Mouse (Mus musculus) liver, embryonic 14.5 days (tissue): ENCODE data around the gene Ap1s1.

Source experiments
- CTCF ChIP-seq: IDR thresholded peaks from 2 replicates; pipeline ENCODE4 v1.5.1; 2016; ENCODE audit warnings: antibody characterized with exemption, low read depth, control low read depth
- EP300 ChIP-seq: IDR thresholded peaks from 2 replicates; pipeline ENCODE4 v1.6.1; 2016; ENCODE audit warnings: antibody characterized with exemption, low read depth

DNA sequence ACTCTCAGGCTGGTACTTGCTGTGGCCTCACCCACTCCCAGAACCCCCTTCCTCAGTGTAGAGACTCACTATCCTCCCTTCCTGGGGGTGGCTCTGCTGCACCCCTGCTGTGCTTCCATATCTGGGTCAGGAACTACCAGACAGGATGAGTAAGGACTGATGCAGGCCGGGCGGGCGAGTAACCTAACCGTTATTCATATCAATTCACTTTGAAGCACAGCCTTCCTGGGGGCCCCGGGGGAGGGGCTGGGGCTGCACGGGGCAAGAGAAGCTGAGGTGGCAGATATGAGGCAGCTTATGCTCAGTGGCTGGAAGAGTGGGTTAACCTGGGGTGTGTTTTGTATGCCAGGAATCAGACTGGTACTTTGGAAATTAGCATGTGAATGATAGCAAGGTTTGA is 39.1 kb upstream of the Ap1s1 start:
- TF ChIP-seq CTCF (no peak), EP300 (peak; percentile 67)
